Mouse (Mus musculus): ENCODE measurements around the gene Ift81.

Gene Ift81

GRCm38 (mm10) chr5:122625565-122626252, 11.4 kb upstream of the Ift81 start:
- no peak for DNase-seq (ENCODE audit: low spot score)

GRCm38 (mm10) chr5:122624952-122625479, 10.7 kb upstream of the Ift81 start:
- peak; percentile 49 for DNase-seq (ENCODE audit: low spot score)

DNA sequence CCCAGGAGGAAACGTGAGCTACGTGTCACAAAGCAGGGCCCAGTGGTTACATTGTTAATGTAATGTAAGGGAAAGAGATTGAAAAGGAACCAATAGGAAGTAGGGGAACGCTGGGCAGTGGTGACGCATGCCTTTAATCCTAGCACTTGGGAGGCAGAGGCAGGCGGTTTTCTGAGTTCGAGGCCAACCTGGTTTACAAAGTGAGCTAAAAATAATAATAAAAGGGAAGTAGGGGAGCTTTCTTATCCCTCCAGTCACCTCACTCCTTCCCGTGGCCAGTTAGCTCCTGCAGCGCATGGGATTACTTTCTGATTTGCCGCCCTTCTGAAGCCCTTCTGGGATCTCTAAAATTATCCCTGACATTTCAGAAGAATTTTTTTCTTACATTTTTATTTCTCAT, 9.5 kb upstream of the Ift81 start:
- DNase-seq (ENCODE audit: low spot score), result no peak

GRCm38 (mm10) chr5:122622526-122622925, 8.2 kb upstream of the Ift81 start:
- no peak for DNase-seq (ENCODE audit: low spot score)

DNA sequence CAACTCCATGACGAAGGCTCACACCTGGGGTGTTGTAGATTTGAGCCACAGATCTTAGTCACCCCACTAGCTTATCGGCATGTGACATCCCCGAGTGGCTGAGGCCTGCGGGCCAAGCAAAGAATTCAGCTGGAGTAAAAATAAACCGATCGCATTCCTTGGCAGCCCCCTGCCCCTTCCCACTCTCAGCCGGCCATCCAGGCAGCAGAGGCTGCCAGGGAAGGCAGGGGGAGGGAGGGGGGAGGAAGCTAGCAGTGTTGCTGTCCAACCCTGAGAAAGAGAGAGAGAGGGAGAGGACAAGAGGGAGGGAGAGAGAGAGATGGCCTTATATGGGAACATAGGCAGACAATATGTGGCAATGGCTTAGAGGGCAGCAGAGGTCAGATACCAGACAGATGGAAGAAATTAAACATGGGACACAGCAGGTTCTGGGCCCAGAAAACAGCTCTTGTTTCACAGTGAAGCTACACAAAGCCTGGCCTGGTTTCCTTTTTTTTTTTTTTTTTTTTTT, 7.1 kb upstream of the Ift81 start:
- peak; percentile 51 for DNase-seq (ENCODE audit: low spot score)

- DNase-seq (ENCODE audit: low spot score), result no peak
These were observed 5.5 kb upstream of the Ift81 start for GRCm38 (mm10) chr5:122619686-122620296.

GRCm38 (mm10) chr5:122617718-122618117, 3.4 kb upstream of the Ift81 start:
- no peak for DNase-seq (ENCODE audit: low spot score)

GRCm38 (mm10) chr5:122611651-122612050, 2.7 kb downstream of the Ift81 start:
- DNase-seq (ENCODE audit: low spot score), result no peak

- DNase-seq (ENCODE audit: low spot score), result no peak
These were observed 9.4 kb downstream of the Ift81 start for GRCm38 (mm10) chr5:122604894-122605293.

DNA sequence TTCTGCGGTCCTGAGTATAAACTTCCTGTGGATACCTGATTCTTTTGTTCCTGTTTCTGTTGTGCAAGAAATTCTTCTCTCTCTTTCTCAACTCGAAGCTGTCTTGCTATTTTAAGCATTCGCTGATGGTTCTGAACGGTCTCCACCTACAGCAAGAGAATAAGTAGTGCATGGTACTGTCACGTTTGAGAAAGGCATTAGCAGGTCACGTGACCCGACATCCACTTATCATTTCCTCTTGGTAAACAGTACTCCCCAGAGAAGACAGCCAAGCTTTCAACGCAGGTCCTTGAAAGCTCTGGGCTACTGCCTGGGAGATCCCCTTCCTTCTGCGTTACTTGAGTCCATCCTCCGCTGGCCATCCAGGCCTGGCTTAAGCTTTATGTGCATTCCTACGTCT, 12.1 kb downstream of the Ift81 start:
- peak; percentile 44 for DNase-seq (ENCODE audit: low spot score)

GRCm38 (mm10) chr5:122595470-122595869, 18.8 kb downstream of the Ift81 start:
- DNase-seq (ENCODE audit: low spot score), result no peak

DNA sequence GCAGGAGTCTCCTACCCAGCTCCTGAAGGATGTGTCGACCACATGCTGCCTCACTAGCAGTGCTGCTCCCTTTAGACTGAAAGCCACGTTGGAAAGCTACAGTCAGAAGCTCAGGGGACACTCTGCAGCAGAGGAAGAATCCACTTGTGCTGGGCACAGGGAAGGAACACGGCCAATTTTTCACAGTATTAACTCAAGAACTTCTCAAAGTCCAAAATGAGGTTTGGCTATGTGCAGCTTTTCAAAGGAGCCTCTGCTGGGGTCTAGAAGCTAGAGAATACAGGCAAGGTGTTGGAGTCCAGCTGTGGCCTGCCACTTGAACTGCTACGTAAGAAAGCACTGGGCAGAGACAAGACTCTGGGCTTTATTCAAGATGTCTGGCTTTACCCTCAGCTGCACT, 24.4 kb downstream of the Ift81 start:
- DNase-seq (ENCODE audit: low spot score), result no peak

- DNase-seq (ENCODE audit: low spot score), result no peak
These were observed 28.8 kb downstream of the Ift81 start for GRCm38 (mm10) chr5:122585546-122585945.

DNA sequence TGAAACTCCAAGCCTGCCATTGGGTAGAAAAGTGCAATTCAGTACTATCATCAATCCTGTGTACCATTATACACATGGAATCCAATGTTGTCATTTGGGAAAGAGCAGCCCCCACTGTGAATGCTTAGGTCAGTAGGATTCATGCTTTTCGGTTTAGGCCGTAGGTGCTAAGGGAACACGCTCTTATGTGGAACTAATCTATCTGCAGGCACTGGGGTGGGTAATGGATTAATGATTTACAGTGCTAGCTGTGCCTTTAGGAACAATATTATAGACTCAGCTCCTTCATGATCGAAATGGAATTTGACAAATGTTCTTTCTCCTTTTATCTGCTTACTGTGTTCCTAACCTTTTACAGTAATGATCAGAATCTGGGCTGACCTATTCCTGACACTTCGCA, 30.2 kb downstream of the Ift81 start:
- no peak for DNase-seq (ENCODE audit: low spot score)

GRCm38 (mm10) chr5:122576683-122577329, 37.5 kb downstream of the Ift81 start:
- DNase-seq (ENCODE audit: low spot score), result no peak

GRCm38 (mm10) chr5:122572001-122572400, 42.3 kb downstream of the Ift81 start:
- no peak for DNase-seq (ENCODE audit: low spot score)

DNA sequence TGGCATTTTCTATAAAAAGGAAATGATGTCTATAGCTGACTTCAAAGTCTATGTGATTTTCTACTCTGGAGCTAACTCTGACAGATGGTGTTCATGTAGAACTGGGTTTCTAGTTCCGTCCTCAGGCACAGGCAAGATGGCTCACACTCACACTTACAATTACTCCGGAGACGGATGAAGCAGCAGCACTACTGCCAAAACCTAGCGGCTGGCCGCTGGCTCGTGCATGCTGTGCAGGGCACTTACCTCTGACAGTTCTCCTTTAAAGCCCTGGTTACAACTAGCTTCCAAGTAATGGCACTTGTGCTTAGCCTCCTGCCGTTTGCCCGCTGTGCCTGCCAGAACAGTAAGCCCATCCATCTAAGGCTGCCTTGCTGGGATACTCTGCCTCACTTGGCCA, 47.7 kb downstream of the Ift81 start:
- no peak for DNase-seq (ENCODE audit: low spot score)

- DNase-seq (ENCODE audit: low spot score), result no peak
These were observed 53.7 kb downstream of the Ift81 start for GRCm38 (mm10) chr5:122560654-122561053.

DNA sequence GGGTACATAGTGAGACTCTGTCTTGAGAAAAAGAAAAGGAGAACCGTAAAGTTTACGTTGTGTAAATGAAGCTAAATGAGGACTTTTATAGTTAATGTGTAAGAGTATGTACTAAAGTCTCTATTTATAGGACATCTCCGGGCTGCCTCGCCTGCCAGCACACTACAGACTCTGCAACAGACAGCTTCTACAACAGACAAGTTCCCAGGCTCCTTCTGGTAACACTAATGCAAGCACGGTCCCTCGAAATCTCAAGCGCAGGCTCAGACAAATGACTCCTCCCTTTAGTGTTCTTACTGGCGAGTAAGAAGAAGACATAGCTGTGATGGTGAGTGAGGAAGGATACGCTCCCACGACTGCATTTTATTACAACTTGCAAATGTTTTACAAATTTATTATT, 56.2 kb downstream of the Ift81 start:
- DNase-seq (ENCODE audit: low spot score), result no peak

- DNase-seq (ENCODE audit: low spot score), result no peak
These were observed 59.2 kb downstream of the Ift81 start for GRCm38 (mm10) chr5:122555107-122555506.

GRCm38 (mm10) chr5:122552638-122553037, 61.7 kb downstream of the Ift81 start:
- DNase-seq (ENCODE audit: low spot score), result no peak

GRCm38 (mm10) chr5:122550460-122550859, 63.9 kb downstream of the Ift81 start:
- no peak for DNase-seq (ENCODE audit: low spot score)

DNA sequence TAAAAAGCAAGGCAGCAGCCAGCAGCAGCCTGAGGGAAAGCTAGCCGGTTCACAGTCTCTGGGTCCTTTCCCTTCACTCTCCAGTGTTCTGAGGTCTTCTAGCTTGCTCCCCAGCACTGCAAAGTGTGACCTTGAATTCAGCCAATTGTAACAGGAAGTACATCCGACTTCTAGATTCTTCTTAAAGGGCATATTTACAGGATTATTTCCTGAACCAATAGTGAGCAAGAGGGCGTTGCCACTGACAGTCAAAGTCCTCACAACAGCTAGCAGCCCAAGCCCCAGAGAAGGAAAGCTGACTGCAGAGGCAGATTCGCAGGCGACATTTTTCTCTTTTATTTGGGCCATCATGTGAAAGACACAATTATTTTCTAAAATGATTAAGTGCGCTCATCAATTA, 65.6 kb downstream of the Ift81 start:
- no peak for DNase-seq (ENCODE audit: low spot score)
